ENCODE assay signal across 8 mouse cellular contexts in genomic region chr4:108360136-108361055, GRCm38 (mm10). TPM values are rescaled to one million over a fixed set of nuclear protein-coding genes. Genes with fewer than 3 reads are reported as not detected.
A peak's percentile ranks its signal among the peaks of the same experiment; 100 is the strongest.
DNase-seq lines count a peak whose midpoint lies in the region; ATAC-seq and TF ChIP-seq lines count a peak whose summit lies in the region.

No protein-coding gene starts in this region.

- no peaks in the 10 kb centered on the region for H3K27me3 ChIP-seq in hindbrain, embryonic 16.5 days (replicated peaks; ENCODE audit: control insufficient read depth, insufficient read depth, low read length)
- H3K27me3 ChIP-seq in limb, embryonic 14.5 days (ENCODE audit: control insufficient read depth, insufficient read depth, low read length), result no peaks in the 10 kb centered on the region
- H3K27me3 ChIP-seq in midbrain, embryonic 16.5 days (ENCODE audit: control insufficient read depth, insufficient read depth, low read depth, low read length), result no peaks in the 10 kb centered on the region
- no peaks in the 10 kb centered on the region for H3K27me3 ChIP-seq in thymus, adult 2 months (ENCODE audit: control insufficient read depth, insufficient read depth, low read length)

- peak; percentile 78 for DNase-seq in ES-CJ7 (ENCODE audit: low read depth, low spot score)
- peak; percentile 70 for DNase-seq in adrenal gland, postnatal 14 days
- DNase-seq in limb, embryonic 14.5 days (ENCODE audit: low spot score), result peak; percentile 88
- DNase-seq in thymus, adult 2 months, result peak; percentile 36
- DNase-seq in spleen, postnatal 14 days (ENCODE audit: low spot score in 2 of 2), result no peak

- no peaks in the 10 kb centered on the region for H3K9me3 ChIP-seq in hindbrain, embryonic 16.5 days (ENCODE audit: control insufficient read depth, low read length)
- H3K9me3 ChIP-seq in limb, embryonic 14.5 days (ENCODE audit: control insufficient read depth, low read length), result no peaks in the 10 kb centered on the region
- H3K9me3 ChIP-seq in midbrain, embryonic 16.5 days (replicated peaks; ENCODE audit: control insufficient read depth, low read length, poor library complexity, severe bottlenecking), result no peaks in the 10 kb centered on the region

- TF ChIP-seq CTCF in thymus, adult 2 months (IDR thresholded peaks at IDR 0.05; ENCODE audit: borderline replicate concordance, control insufficient read depth, extremely low read depth, insufficient read depth, low read length, poor library complexity), result no peak

- ATAC-seq in frontal cortex, adult (ENCODE audit: low TSS enrichment), result peak; percentile 69; the same call in 1 of the 2 replicates
- peak; percentile 90 for ATAC-seq in hindbrain, embryonic 16.5 days
- ATAC-seq in limb, embryonic 14.5 days (ENCODE audit: low FRiP score, low read depth), result peak; percentile 79
- peak; percentile 92 for ATAC-seq in midbrain, embryonic 16.5 days

- peak overlapping the region; percentile 43 for H3K9ac ChIP-seq in hindbrain, embryonic 16.5 days (ENCODE audit: low read depth, low read length)
- H3K9ac ChIP-seq in limb, embryonic 14.5 days (ENCODE audit: low read depth, low read length, severe bottlenecking), result peak overlapping the region; percentile 18
- H3K9ac ChIP-seq in midbrain, embryonic 16.5 days (ENCODE audit: low read depth, low read length), result peak overlapping the region; percentile 54; the same call in 1 of the 2 replicates

- 0 out of 2 replicates have a peak, but pooled peaks have one; percentile 19 for TF ChIP-seq POLR2A in limb, embryonic 14.5 days (IDR thresholded peaks at IDR 0.05; ENCODE audit: borderline replicate concordance, extremely low read depth, insufficient read depth, insufficient read length)
- TF ChIP-seq POLR2A in thymus, adult 2 months (IDR thresholded peaks at IDR 0.05; ENCODE audit: control insufficient read depth, extremely low read depth, insufficient read depth, low read length, poor library complexity), result no peak

- WGBS in hindbrain, embryonic 16.5 days, result 6% methylated on average over 28 of the region's 28 CpGs
- 5% methylated on average over 28 of the region's 28 CpGs for WGBS in limb, embryonic 14.5 days
- 4% methylated on average over 28 of the region's 28 CpGs for WGBS in midbrain, embryonic 16.5 days
- WGBS in thymus, adult 2 months, result 23% methylated on average over 28 of the region's 28 CpGs

- H3K4me2 ChIP-seq in hindbrain, embryonic 16.5 days (ENCODE audit: low read length), result peak overlapping the region; percentile 51
- peak overlapping the region; percentile 44 for H3K4me2 ChIP-seq in limb, embryonic 14.5 days (replicated peaks; ENCODE audit: low read depth, low read length, severe bottlenecking)
- peak overlapping the region; percentile 47 for H3K4me2 ChIP-seq in midbrain, embryonic 16.5 days (ENCODE audit: low read length)

- H3K27ac ChIP-seq in hindbrain, embryonic 16.5 days (ENCODE audit: low read depth, low read length), result peak overlapping the region; percentile 88
- H3K27ac ChIP-seq in limb, embryonic 14.5 days (replicated peaks; ENCODE audit: low read depth, low read length), result peak overlapping the region; percentile 86
- peak overlapping the region; percentile 97 for H3K27ac ChIP-seq in midbrain, embryonic 16.5 days (ENCODE audit: low read length)
- no peak overlapping the region for H3K27ac ChIP-seq in thymus, adult 2 months (ENCODE audit: control insufficient read depth, insufficient read depth, low read length)

- no peaks in the 10 kb centered on the region for H3K36me3 ChIP-seq in hindbrain, embryonic 16.5 days (ENCODE audit: control insufficient read depth, insufficient read depth, low read length)
- H3K36me3 ChIP-seq in limb, embryonic 14.5 days (ENCODE audit: control insufficient read depth, insufficient read depth, low read length), result no peaks in the 10 kb centered on the region
- no peaks in the 10 kb centered on the region for H3K36me3 ChIP-seq in midbrain, embryonic 16.5 days (ENCODE audit: control insufficient read depth, insufficient read depth, low read length)
- H3K36me3 ChIP-seq in thymus, adult 2 months (ENCODE audit: control insufficient read depth, insufficient read depth, low read length), result no peaks in the 10 kb centered on the region

- peak overlapping the region; percentile 26 for H3K4me3 ChIP-seq in hindbrain, embryonic 16.5 days (ENCODE audit: low read length)
- peak overlapping the region; percentile 25 for H3K4me3 ChIP-seq in limb, embryonic 14.5 days (replicated peaks; ENCODE audit: low read length)
- H3K4me3 ChIP-seq in midbrain, embryonic 16.5 days (ENCODE audit: low read depth, low read length), result no peak overlapping the region
- peak overlapping the region; percentile 2; the same call in 1 of the 2 replicates for H3K4me3 ChIP-seq in thymus, adult 2 months (ENCODE audit: control insufficient read depth, insufficient read depth, low read length)

- peaks cover 34% of the 10 kb centered on the region for H3K4me1 ChIP-seq in hindbrain, embryonic 16.5 days (ENCODE audit: control insufficient read depth, insufficient read depth, low read depth, low read length)
- H3K4me1 ChIP-seq in limb, embryonic 14.5 days (ENCODE audit: control insufficient read depth, insufficient read depth, low read length), result peaks cover 55% of the 10 kb centered on the region
- peaks cover 41% of the 10 kb centered on the region for H3K4me1 ChIP-seq in midbrain, embryonic 16.5 days (ENCODE audit: control insufficient read depth, insufficient read depth, low read length)
- H3K4me1 ChIP-seq in thymus, adult 2 months (replicated peaks; ENCODE audit: control insufficient read depth, insufficient read depth, low read length), result peaks cover 6% of the 10 kb centered on the region

RNA-seq across cellular contexts. Expression of gene Shisal2a, which starts 22.8 kb away (rescaled TPM):
- 4.2 and 5.5 TPM in 2 replicates for total RNA-seq in adrenal gland, postnatal 14 days (2021)
- 4.5 and 5.7 TPM in 2 replicates for polyA plus RNA-seq in hindbrain, embryonic 16.5 days (2015; fragmentation: Nextera tagmentation; extraction: Ambion mirVana)
- 5.7 and 8.8 TPM in 2 replicates for polyA plus RNA-seq in limb, embryonic 14.5 days (2012; rRNA removed)
- polyA plus RNA-seq in limb, embryonic 14.5 days (2014; fragmentation: Nextera tagmentation; extraction: Ambion mirVana), result 4.2 and 5.4 TPM in 2 replicates
- 6.8 and 6.9 TPM in 2 replicates for polyA plus RNA-seq in midbrain, embryonic 16.5 days (2015; fragmentation: Nextera tagmentation; extraction: Ambion mirVana)
- not detected in 2 replicates for polyA plus RNA-seq in thymus, adult 2 months (2012; rRNA removed)

RNA-seq across cellular contexts. Expression of gene Coa7, which starts 32.5 kb away (rescaled TPM):
- total RNA-seq in adrenal gland, postnatal 14 days (2021), result 60.8 and 61.3 TPM in 2 replicates
- polyA plus RNA-seq in hindbrain, embryonic 16.5 days (2015; fragmentation: Nextera tagmentation; extraction: Ambion mirVana), result 50.1 and 56.7 TPM in 2 replicates
- polyA plus RNA-seq in limb, embryonic 14.5 days (2012; rRNA removed), result 12.2 and 17.1 TPM in 2 replicates
- polyA plus RNA-seq in limb, embryonic 14.5 days (2014; fragmentation: Nextera tagmentation; extraction: Ambion mirVana), result 39.0 and 44.4 TPM in 2 replicates
- 46.8 and 58.5 TPM in 2 replicates for polyA plus RNA-seq in midbrain, embryonic 16.5 days (2015; fragmentation: Nextera tagmentation; extraction: Ambion mirVana)
- 9.4 and 10.0 TPM in 2 replicates for polyA plus RNA-seq in thymus, adult 2 months (2012; rRNA removed)

RNA-seq across cellular contexts. Expression of gene Gpx7, which starts 46.4 kb away (rescaled TPM):
- 13.6 and 13.9 TPM in 2 replicates for total RNA-seq in adrenal gland, postnatal 14 days (2021)
- polyA plus RNA-seq in hindbrain, embryonic 16.5 days (2015; fragmentation: Nextera tagmentation; extraction: Ambion mirVana), result 38.6 and 39.1 TPM in 2 replicates
- polyA plus RNA-seq in limb, embryonic 14.5 days (2012; rRNA removed), result 92.8 and 98.8 TPM in 2 replicates
- polyA plus RNA-seq in limb, embryonic 14.5 days (2014; fragmentation: Nextera tagmentation; extraction: Ambion mirVana), result 104 and 117 TPM in 2 replicates
- polyA plus RNA-seq in midbrain, embryonic 16.5 days (2015; fragmentation: Nextera tagmentation; extraction: Ambion mirVana), result 26.5 and 26.9 TPM in 2 replicates
- polyA plus RNA-seq in thymus, adult 2 months (2012; rRNA removed), result 3.7 and 4.7 TPM in 2 replicates

RNA-seq across cellular contexts. Expression of gene Zyg11b, which starts 59.5 kb away (rescaled TPM):
- 32.6 and 34.2 TPM in 2 replicates for total RNA-seq in adrenal gland, postnatal 14 days (2021)
- 25.8 and 32.1 TPM in 2 replicates for polyA plus RNA-seq in hindbrain, embryonic 16.5 days (2015; fragmentation: Nextera tagmentation; extraction: Ambion mirVana)
- 14.6 and 14.9 TPM in 2 replicates for polyA plus RNA-seq in limb, embryonic 14.5 days (2012; rRNA removed)
- 14.7 and 15.4 TPM in 2 replicates for polyA plus RNA-seq in limb, embryonic 14.5 days (2014; fragmentation: Nextera tagmentation; extraction: Ambion mirVana)
- 37.0 and 38.3 TPM in 2 replicates for polyA plus RNA-seq in midbrain, embryonic 16.5 days (2015; fragmentation: Nextera tagmentation; extraction: Ambion mirVana)
- polyA plus RNA-seq in thymus, adult 2 months (2012; rRNA removed), result 18.0 and 18.7 TPM in 2 replicates

Comparison
In these comparisons a context has a peak if more than half of its experiments do, and no peak if none do; other contexts are left out.
1. DNase-seq: peak in ES-CJ7 (single experiment), adrenal gland, postnatal 14 days (single experiment), limb, embryonic 14.5 days (single experiment) and thymus, adult 2 months (single experiment); none in spleen, postnatal 14 days (0 of 2).
2. Peak in every context shown above with its lines, with median percentiles within 50 percentile points of each other: ATAC-seq, H3K4me2 ChIP-seq and H3K9ac ChIP-seq.